Mouse (Mus musculus) neutrophil, adult 5-6 weeks (primary cell): ENCODE results near the gene Krba1. TPM values are rescaled to one million over a fixed set of nuclear protein-coding genes. Genes with fewer than 3 reads are reported as not detected.

Experiments used
- ATAC-seq: fragments of 151-379, 151-347 bp; 2 replicates; pipeline ENCODE4 v1.8.0; 2017; ENCODE audit warnings: mild to moderate bottlenecking, moderate TSS enrichment; ENCODE audit not compliant: insufficient number of reproducible peaks, poor library complexity, low FRiP score, severe bottlenecking; ENCODE audit errors: extremely low read depth
- total RNA-seq: library from RNA; stranded (forward); fragments of 200-1000 nt; gene quantifications from 2 replicates; pipeline ENCODE4 v1.2.3, GENCODE M21; 2017

The Krba1 gene
- total RNA-seq, 1 experiment from 2014 or later = 15.5 TPM

DNA sequence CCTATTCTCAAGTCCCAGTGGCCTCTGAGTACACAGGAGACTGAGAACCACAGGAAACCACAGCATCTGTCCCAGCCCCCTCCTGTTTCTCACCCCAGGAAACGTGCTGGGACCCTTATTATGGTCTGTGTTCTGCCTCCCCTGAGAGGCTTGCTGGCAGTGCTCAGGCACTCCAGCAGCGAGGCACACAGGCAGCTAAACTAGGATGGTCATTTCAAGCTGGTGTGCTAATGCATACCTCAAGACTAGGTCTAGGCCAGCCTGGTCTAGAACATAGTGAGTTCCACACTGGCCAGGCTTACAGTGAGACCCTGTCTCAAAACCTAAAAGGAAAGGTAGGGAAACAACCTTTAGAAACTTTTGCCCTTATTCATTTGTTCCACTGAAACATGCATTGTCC lies 25.3 kb downstream of the Krba1 start:
- ATAC-seq = no peak

GRCm38 (mm10) chr6:48423336-48423735 lies 27.9 kb downstream of the Krba1 start:
- no peak for ATAC-seq

- ATAC-seq = no peak
Observed at GRCm38 (mm10) chr6:48424074-48424473, 28.7 kb downstream of the Krba1 start.

DNA sequence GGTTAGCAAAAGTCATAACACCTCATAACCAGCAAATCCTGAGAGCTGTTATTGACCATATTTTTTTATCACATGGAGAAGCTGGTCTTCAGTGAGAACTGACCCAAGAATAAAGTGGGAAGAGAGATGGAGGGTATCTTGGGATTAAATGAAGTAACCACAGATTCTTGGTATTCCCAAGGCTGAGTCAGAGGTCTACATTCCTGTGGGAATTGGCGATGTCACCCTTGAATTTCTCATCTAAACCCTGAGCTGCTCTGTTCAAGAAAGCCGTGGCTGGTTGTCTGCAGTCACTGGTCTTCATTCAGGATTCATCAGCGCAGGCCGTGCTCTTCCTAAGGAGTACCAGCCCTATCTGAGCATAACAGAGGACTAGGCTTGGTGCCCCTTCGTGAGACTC lies 31.6 kb downstream of the Krba1 start:
- no peak for ATAC-seq

DNA sequence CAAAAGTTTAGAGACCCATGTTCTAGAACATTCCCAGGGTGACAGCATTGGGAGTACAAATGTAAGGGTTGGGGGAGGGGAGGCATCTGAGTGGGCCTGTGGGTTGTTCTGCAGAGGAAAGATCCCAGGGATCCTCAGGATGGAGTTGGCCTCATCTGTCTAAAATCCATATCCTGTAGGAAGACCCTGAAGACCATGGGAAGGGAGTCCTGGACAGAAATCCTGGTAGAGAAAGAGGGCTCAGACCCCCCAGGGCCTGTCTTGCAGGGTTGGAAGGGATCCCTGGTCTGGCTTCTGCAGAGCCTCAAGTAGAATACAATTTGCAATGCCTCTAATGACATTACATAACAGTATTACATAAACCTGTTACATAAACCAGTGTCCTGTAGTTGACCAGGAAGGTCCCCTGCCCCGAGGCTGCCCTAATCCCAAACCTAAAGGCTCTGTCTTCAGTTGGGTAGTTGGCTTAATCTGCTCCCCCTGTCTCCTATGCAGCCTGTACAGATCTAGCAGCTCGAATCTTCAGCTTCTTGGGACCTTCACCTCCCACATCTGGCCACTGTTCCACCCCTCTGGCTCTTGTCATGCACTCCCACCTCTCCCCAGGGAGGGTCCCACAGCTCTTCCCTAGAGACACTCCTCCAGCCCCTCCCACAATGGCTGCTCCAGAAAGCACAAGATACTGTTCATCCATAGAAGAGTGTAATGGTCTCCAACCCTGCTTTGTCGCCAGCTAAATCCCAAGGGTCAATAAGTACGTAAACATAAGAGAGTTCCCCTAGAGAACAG lies 33.6 kb downstream of the Krba1 start:
- no peak for ATAC-seq

GRCm38 (mm10) chr6:48430748-48431147 lies 35.4 kb downstream of the Krba1 start:
- no peak for ATAC-seq

- no peak for ATAC-seq
Observed at GRCm38 (mm10) chr6:48432893-48433816, 37.8 kb downstream of the Krba1 start.

DNA sequence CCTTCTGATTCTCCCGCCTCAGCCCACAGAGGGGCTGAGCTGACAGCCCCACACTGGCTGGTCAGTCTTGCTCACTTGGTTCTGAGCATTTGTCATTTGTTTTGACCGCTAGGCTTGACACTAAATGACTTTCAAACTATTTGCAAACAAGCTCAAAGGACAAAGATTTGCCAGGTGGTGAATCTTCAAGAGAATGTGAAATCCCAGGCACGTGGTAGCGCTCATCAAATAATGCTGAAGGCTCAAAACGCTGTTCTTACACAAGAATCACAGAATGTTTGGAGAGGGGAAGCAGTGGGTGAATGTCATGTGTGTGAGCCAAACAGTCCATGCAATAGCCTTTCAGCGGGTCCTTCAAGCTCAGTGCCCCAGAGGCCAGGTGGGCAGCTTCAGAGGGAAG lies 39.3 kb downstream of the Krba1 start:
- ATAC-seq = no peak

DNA sequence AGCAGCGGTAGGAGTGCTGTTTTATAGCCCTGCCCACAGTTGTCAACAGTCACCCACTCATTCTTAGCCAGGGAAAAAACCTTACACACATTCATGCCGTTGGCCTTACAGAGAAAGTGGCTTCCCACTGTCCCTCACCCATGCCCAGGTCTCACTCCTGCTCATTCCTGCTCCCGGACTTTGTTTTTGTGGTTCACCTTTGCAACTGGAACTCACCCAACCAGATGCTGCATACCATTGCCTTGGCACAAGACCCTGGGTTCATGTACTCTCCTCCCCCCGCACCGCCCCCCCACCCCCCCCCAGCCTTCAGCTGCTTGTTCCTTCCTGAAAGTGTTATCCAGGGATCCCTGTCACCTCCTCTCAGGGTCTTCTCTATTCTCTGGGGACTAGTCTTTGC lies 39.7 kb downstream of the Krba1 start:
- no peak for ATAC-seq

DNA sequence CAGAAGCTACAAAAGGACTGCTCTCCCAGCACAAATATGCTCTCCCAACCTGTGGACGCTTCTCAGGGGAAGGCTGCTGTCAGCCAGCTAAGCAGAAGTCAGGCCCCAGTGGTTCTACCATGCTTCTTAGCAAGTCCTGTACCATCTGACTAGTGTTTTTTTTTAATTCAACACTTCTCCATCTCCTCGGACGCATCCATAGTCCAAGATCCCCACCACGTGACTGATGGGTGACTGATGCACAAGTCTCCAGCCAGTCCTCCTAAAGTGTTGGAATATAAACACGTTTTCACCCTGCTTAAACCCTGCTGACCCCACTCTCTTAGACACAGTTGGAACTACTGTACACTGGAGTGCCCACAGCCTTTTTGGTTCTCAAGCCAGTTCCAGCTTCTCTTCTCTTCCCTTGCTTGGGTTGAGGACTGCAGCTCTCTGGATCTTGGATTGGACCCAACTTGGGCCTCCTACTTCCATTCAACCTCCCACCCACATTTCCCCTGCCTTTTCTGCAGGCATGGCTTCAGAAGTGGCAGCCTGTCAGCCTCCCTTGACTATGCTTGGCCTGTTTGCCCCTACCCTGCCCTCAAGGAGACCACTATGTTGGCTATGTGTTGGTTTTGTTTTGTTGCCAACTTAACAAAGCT lies 40.4 kb downstream of the Krba1 start:
- ATAC-seq = no peak

DNA sequence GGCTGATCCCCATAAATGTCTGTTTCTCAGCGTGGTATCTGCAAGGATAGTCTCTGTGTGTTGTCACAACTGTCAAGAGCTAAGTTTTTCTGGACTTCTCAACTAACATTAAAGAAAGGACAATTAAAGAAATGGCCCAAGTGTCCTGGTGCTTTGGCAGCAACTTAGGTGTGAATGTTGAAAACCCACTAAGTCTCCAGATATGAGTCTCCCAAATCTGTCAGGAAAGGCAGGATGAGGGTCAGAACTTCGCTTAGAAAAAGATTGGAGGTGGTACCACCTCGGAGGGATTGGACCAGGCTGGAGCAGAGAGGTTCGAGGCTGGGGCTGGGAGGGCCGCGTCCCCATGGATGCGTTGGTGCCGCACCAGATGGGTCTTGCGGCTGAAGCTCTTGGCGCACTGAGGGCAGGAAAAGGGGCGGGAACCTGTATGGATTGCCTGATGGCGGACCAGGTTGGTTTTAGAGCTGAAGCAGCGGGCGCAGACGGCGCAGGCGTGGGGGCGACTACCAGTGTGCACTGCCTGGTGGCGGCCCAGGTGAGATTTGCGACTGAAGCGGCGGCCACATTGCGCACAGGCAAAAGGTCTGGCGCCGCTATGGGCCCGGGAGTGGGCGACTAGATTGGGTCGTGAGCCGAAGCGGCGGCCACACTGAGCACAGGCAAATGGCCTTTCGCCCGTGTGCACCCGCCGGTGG lies 42.4 kb downstream of the Krba1 start:
- no peak for ATAC-seq

DNA sequence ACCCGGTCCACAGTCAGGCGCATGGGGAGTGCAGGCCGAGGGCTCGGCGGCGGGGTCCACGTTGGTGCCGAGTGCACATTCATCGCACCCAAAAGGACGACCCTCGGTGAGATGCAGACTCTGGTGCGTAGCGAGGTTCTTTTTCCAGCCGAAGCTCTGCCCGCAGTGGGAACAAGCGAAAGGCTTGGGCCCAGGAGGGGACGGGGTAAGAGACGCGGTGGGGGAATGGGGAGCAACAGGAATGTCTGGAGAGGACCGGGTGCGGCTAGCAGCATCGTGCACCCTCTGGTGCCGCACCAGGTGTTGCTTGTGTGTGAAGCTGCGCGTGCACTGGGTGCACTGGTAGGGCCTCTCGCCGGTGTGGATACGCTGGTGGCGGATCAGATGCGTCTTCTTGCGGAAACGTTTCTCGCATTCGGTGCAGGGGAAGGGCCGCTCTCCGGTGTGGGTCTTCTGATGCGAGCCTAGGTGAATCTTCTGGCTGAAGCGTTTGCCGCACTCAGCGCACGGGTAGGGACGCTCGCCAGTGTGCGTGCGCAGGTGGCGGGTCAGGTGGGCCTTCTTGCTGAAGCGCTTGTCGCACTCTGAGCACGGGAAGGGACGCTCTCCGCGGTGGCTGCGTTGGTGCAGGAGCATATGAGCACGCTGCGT lies 43.2 kb downstream of the Krba1 start:
- no peak for ATAC-seq

DNA sequence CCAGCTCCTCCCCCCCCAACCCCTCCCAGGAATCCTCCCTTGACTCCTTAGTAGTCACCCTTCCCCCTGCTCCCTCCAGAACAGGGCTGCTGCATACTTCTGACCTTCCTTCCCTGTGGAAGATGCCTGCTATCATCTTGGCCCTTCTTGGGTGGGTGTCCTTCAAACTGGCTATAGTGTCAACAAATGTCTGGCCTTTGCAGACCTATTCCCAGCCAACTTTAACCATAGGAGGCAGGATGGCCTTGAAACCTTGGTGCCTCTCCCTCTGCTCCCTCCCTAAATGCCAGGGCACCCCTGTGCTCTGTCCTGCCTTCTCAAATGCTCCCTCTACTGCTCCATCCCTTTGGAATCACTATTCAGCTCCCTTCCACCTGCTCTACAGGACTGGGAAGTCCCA lies 44.3 kb downstream of the Krba1 start:
- ATAC-seq = no peak

DNA sequence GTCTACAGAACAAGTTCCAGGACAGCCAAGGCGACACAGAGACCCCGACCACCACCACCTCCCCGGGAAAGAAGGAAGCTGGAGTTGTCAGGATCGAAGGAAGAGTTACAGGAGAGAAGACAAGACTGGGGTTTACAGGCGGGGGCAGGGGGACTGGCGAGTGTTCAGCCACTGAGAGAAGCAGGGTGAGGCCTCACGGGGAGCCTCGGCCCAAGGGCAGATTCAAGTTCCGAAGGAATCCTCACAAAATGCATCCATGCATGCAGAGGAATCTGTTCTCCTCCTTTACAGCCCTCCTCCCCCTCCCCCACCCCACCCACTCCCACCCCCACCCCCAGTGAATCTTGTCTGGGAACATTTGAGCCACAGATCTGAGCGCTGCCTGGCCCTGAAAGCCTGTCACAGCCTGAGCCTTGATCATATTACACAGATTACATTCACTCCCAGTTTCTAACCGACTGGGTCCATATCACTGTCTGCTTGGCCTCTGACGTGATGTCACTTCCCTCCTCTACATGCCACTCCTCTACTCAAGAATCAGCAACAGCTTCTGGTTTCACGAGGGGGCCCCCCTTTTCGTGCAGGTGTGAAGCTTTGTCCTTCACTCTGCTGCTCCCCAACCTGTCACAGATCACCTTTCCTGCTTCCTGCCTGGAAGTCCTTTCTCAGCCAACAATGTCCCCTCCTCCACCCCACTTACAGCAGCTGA lies 45.1 kb downstream of the Krba1 start:
- ATAC-seq = no peak

- peak; percentile 77 for ATAC-seq
Observed at GRCm38 (mm10) chr6:48443592-48444309, 48.4 kb downstream of the Krba1 start.

DNA sequence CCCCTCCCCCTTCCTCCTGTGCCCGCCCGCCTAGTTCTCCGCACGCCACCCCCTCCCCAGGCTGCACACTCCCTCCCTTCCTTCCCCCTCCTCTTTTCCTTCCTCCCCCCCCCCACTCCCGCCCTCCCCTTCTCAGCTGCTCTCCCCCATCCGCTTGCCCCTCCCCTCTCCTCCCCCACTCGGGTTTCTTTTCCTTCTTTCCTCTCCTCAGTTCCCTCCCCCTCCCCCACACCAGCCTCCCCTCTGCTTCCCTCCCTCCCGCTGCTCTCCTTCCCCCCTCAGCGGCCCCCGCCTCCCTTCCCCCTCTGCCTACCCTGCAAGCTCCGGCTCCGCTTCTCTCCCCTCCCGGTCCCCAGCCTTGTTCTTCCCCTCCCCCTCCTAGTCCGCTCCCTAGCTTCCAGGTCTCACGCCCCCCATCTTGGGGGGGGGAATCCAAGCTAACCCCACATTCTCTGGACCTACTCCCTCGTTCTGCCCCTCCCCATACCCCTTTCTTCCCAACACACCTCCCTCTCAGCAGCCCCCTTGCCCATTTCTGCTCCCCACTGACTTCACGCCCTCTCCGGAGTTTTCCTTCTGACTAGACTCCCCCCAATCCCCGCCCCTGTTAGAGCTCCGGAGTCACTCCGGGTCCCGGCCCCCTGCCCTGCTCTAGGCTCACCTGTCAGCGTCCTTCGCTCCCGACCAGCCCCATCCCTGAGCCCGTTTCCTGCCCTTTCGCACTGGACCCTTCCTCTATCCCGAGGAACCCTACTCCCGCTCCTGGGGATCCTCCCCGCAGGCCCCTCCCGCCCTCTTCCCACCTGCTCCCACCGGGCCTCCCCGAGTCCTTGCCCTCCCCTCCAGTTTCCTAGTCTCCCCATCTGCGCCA lies 49.2 kb downstream of the Krba1 start:
- no peak for ATAC-seq
